Mouse (Mus musculus): ENCODE results near the gene Colec11.

- TF ChIP-seq CTCF (IDR thresholded peaks at IDR 0.05), result no peak
- TF ChIP-seq EP300 (IDR thresholded peaks at IDR 0.05), result no peak
Measured at GRCm38 (mm10) chr12:28623195-28623594, at the start of gene Colec11.
